Mouse (Mus musculus) embryonic fibroblast, embryonic 13.5 days (primary cell): ENCODE data around the gene Hist1h2br.

ENCODE experiments used
- CTCF ChIP-seq: IDR thresholded peaks from 2 replicates; pipeline ENCODE4 v1.5.1; 2011; ENCODE audit warnings: mild to moderate bottlenecking, control low read depth, low read length, moderate library complexity, borderline replicate concordance; ENCODE audit not compliant: insufficient read depth
- POLR2A ChIP-seq: IDR thresholded peaks from 2 replicates; pipeline ENCODE4 v1.6.1; 2011; ENCODE audit warnings: low read depth, mild to moderate bottlenecking, control low read depth, low read length, moderate library complexity

GRCm38 (mm10) chr13:21855698-21856162 lies 22.2 kb downstream of the Hist1h2br start:
- TF ChIP-seq POLR2A (no peak), CTCF (no peak)
